9 mouse cellular contexts compared by ENCODE assay signal in genomic region chr3:107863898-107864603, GRCm38 (mm10). TPM values are rescaled to one million over a fixed set of nuclear protein-coding genes. Genes with fewer than 3 reads are reported as not detected.
A peak's percentile ranks its signal among the peaks of the same experiment; 100 is the strongest.
DNase-seq lines count a peak whose midpoint lies in the region; ATAC-seq and TF ChIP-seq lines count a peak whose summit lies in the region.
"Had no signal": no experiment of that assay in that cellular context is flagged by ENCODE, and none has a peak within 500 bp of the region (broad histone marks: within the 10 kb centered on the region; RNA-seq: fewer than 3 reads in every experiment).

No protein-coding gene starts in this region.

- H3K4me3 ChIP-seq in ES-E14 (ENCODE audit: insufficient read depth in 1 of 2, low read depth in 1 of 2, low read length in 2 of 2, poor library complexity in 1 of 2, severe bottlenecking in 1 of 2): no peak overlapping the region
- H3K4me3 ChIP-seq in forebrain, embryonic 13.5 days: no peak overlapping the region
- H3K4me3 ChIP-seq in liver, postnatal 0 days (ENCODE audit: low read depth, low read length): no peak overlapping the region
- no peak overlapping the region for H3K4me3 ChIP-seq in neural tube, embryonic 15.5 days (replicated peaks)
- H3K4me3 ChIP-seq: megakaryocyte, embryonic 14.5 days had no signal

- TF ChIP-seq CTCF in liver, postnatal 0 days (IDR thresholded peaks at IDR 0.05; ENCODE audit: low read depth): peak; percentile 94

- H3K9ac ChIP-seq in ES-E14 (ENCODE audit: insufficient read depth, low read depth, low read length, poor library complexity, severe bottlenecking): no peak overlapping the region
- H3K9ac ChIP-seq in forebrain, embryonic 13.5 days: no peak overlapping the region
- no peak overlapping the region for H3K9ac ChIP-seq in liver, postnatal 0 days (replicated peaks)
- 0 out of 2 replicates have a peak overlapping the region, but pooled peaks have one; percentile 7 for H3K9ac ChIP-seq in neural tube, embryonic 15.5 days (replicated peaks)

- H3K4me2 ChIP-seq in forebrain, embryonic 13.5 days: no peak overlapping the region
- H3K4me2 ChIP-seq in liver, postnatal 0 days (ENCODE audit: low read depth, low read length): no peak overlapping the region
- no peak overlapping the region for H3K4me2 ChIP-seq in neural tube, embryonic 15.5 days

- H3K4me1 ChIP-seq in ES-E14 (ENCODE audit: control insufficient read depth in 2 of 2, insufficient read depth in 2 of 2, low read length in 2 of 2, poor library complexity in 1 of 2): peaks cover 0 to 2% of the 10 kb centered on the region in 2 experiments; a peak in 2 of 4 replicates
- peaks cover 11% of the 10 kb centered on the region for H3K4me1 ChIP-seq in forebrain, embryonic 13.5 days
- peaks cover 14% of the 10 kb centered on the region; the same call in 1 of the 2 replicates for H3K4me1 ChIP-seq in liver, postnatal 0 days (ENCODE audit: insufficient read depth)
- peaks cover 13% of the 10 kb centered on the region for H3K4me1 ChIP-seq in neural tube, embryonic 15.5 days

- WGBS in forebrain, embryonic 13.5 days: 24% methylated on average over 2 of the region's 2 CpGs
- 15% methylated on average over 2 of the region's 2 CpGs for WGBS in liver, postnatal 0 days (ENCODE audit: insufficient replicate concordance)
- WGBS in neural tube, embryonic 15.5 days: 13% methylated on average over 2 of the region's 2 CpGs

- no peak overlapping the region for H3K27ac ChIP-seq in ES-E14 (ENCODE audit: insufficient read depth, low read depth, low read length, poor library complexity, severe bottlenecking)
- H3K27ac ChIP-seq in forebrain, embryonic 13.5 days: no peak overlapping the region
- H3K27ac ChIP-seq in liver, postnatal 0 days (ENCODE audit: low read depth): no peak overlapping the region
- 0 out of 2 replicates have a peak overlapping the region, but pooled peaks have one; percentile 24 for H3K27ac ChIP-seq in neural tube, embryonic 15.5 days (replicated peaks)

- intact Hi-C loops in heart, postnatal 10 days (cut with DNase I): loop anchor here (1.0 to 10.0 kb wide), 3 partner anchors 105 to 259 kb away; partner anchors contain the start of gene Ahcyl1

- 0 out of 2 replicates have a peak, but pooled peaks cover 2% of the 10 kb centered on the region for H3K27me3 ChIP-seq in forebrain, embryonic 13.5 days
- H3K27me3 ChIP-seq in liver, postnatal 0 days (ENCODE audit: insufficient read depth, low read length): no peaks in the 10 kb centered on the region
- no peaks in the 10 kb centered on the region for H3K27me3 ChIP-seq in neural tube, embryonic 15.5 days (replicated peaks)

- TF ChIP-seq EP300 in liver, postnatal 0 days (IDR thresholded peaks at IDR 0.05; ENCODE audit: low read depth): no peak

- no peaks in the 10 kb centered on the region for H3K9me3 ChIP-seq in ES-E14 (ENCODE audit: control insufficient read depth, insufficient read depth, low read depth, low read length)
- H3K9me3 ChIP-seq in forebrain, embryonic 13.5 days (replicated peaks): no peaks in the 10 kb centered on the region
- no peaks in the 10 kb centered on the region for H3K9me3 ChIP-seq in liver, postnatal 0 days (ENCODE audit: low read length)
- no peaks in the 10 kb centered on the region for H3K9me3 ChIP-seq in neural tube, embryonic 15.5 days (replicated peaks)
- H3K9me3 ChIP-seq: megakaryocyte, embryonic 14.5 days had no signal

- peak; percentile 75 for ATAC-seq in cerebellum, adult (ENCODE audit: insufficient number of reproducible peaks, low FRiP score, low TSS enrichment)
- peak; percentile 80 for ATAC-seq in forebrain, embryonic 13.5 days
- peak; percentile 70 for ATAC-seq in liver, postnatal 0 days
- ATAC-seq in neural tube, embryonic 15.5 days (ENCODE audit: low FRiP score): peak; percentile 81

- in situ Hi-C loops in ES-E14 (cut with MboI; ENCODE audit: low sequenced_read_pairs in 2 of 2, unreplicated experiment in 2 of 2): loop anchor here (5.0 to 10.0 kb wide), 2 partner anchors 162 to 169 kb away; partner anchors contain the start of gene Ahcyl1 (in 1 of the 2)

- DNase-seq in ES-E14 (ENCODE audit: low read depth, low spot score): peak; percentile 78
- peak; percentile 93 to 95 for DNase-seq in heart, postnatal 10 days
- DNase-seq in kidney, postnatal 36 days: peak; percentile 90 to 91
- DNase-seq in liver, postnatal 0 days: peak; percentile 88
- DNase-seq in testis, postnatal 10 days (ENCODE audit: low spot score): peak; percentile 93

- H3K36me3 ChIP-seq in ES-E14 (ENCODE audit: control insufficient read depth, insufficient read depth, low read length, poor library complexity, severe bottlenecking): no peaks in the 10 kb centered on the region
- no peaks in the 10 kb centered on the region for H3K36me3 ChIP-seq in forebrain, embryonic 13.5 days (ENCODE audit: poor library complexity, severe bottlenecking)
- H3K36me3 ChIP-seq in liver, postnatal 0 days (replicated peaks; ENCODE audit: insufficient read depth, low read length): no peaks in the 10 kb centered on the region
- no peaks in the 10 kb centered on the region for H3K36me3 ChIP-seq in neural tube, embryonic 15.5 days

TF ChIP-seq in ES-E14, 5 proteins besides CTCF, POLR2A, EP300 and RAD21:
- no peak for TF ChIP-seq CHD2 (IDR thresholded peaks at IDR 0.05; ENCODE audit: low read depth, low read length)
- no peak for TF ChIP-seq HCFC1 (IDR thresholded peaks at IDR 0.05; ENCODE audit: borderline replicate concordance, insufficient read depth, low read length)
- TF ChIP-seq MAFK (IDR thresholded peaks at IDR 0.05; ENCODE audit: insufficient read depth, low read depth, low read length): no peak
- TF ChIP-seq ZC3H11A (IDR thresholded peaks at IDR 0.05; ENCODE audit: borderline replicate concordance, low read depth, low read length): peak; percentile 99
- no peak for TF ChIP-seq ZNF384 (IDR thresholded peaks at IDR 0.05; ENCODE audit: low read depth, low read length)

RNA-seq across cellular contexts. Expression of gene Eps8l3, which starts 13.0 kb away (rescaled TPM):
- total RNA-seq in ES-E14 (2012; rRNA removed): not detected in 2 replicates
- not detected in 2 replicates for polyA plus RNA-seq in forebrain, embryonic 13.5 days (2015; fragmentation: Nextera tagmentation; extraction: Ambion mirVana)
- total RNA-seq in heart, postnatal 10 days (2021): not detected
- not detected in 2 replicates for polyA plus RNA-seq in liver, postnatal 0 days (2015; fragmentation: Nextera tagmentation; extraction: Ambion mirVana)
- polyA plus RNA-seq in neural tube, embryonic 15.5 days (2015; fragmentation: Nextera tagmentation; extraction: Ambion mirVana): 6.3 TPM in 1 of 2 replicates, not detected in the other

RNA-seq across cellular contexts. Expression of gene Gstm5, which starts 31.6 kb away (rescaled TPM):
- total RNA-seq in ES-E14 (2012; rRNA removed): 12.2 and 20.7 TPM in 2 replicates
- polyA plus RNA-seq in forebrain, embryonic 13.5 days (2015; fragmentation: Nextera tagmentation; extraction: Ambion mirVana): 222 and 225 TPM in 2 replicates
- 10 to 100 TPM; 50.7 to 50.8 TPM for total RNA-seq in heart, postnatal 10 days (2021)
- 126 and 134 TPM in 2 replicates for polyA plus RNA-seq in liver, postnatal 0 days (2015; fragmentation: Nextera tagmentation; extraction: Ambion mirVana)
- polyA plus RNA-seq in neural tube, embryonic 15.5 days (2015; fragmentation: Nextera tagmentation; extraction: Ambion mirVana): 222 and 263 TPM in 2 replicates
